In genomic region chr6:51432535-51433397, GRCm38 (mm10) we compare ENCODE assay signal across 9 mouse cellular contexts. TPM values are rescaled to one million over a fixed set of nuclear protein-coding genes. Genes with fewer than 3 reads are reported as not detected.
DNase-seq lines count a peak whose midpoint lies in the region; ATAC-seq and TF ChIP-seq lines count a peak whose summit lies in the region.
"Had no signal": no experiment of that assay in that cellular context is flagged by ENCODE, and none has a peak within 500 bp of the region (broad histone marks: within the 10 kb centered on the region; RNA-seq: fewer than 3 reads in every experiment).

Nfe2l3 (plus strand) TSS chr6:51432670.

- no peaks in the 10 kb centered on the region for H3K36me3 ChIP-seq in CH12.LX (replicated peaks in 1 of 2; ENCODE audit: control insufficient read depth in 1 of 2, insufficient read depth in 1 of 2, low read length in 1 of 2)
- H3K36me3 ChIP-seq in erythroblast, embryonic 14.5 days (ENCODE audit: control insufficient read depth): no peaks in the 10 kb centered on the region
- H3K36me3 ChIP-seq in hindbrain, embryonic 13.5 days: no peaks in the 10 kb centered on the region
- H3K36me3 ChIP-seq in small intestine, adult 2 months (ENCODE audit: control insufficient read depth, insufficient read depth, low read length): no peaks in the 10 kb centered on the region

- no peak for TF ChIP-seq POLR2A in CH12.LX (IDR thresholded peaks at IDR 0.05; ENCODE audit: low read depth, low read length)
- TF ChIP-seq POLR2A in small intestine, adult 2 months (IDR thresholded peaks at IDR 0.05; ENCODE audit: low read depth, low read length): no peak; the same call in 1 of the 2 replicates

- TF ChIP-seq EP300 in CH12.LX (IDR thresholded peaks at IDR 0.05; ENCODE audit: low read length): no peak

- in situ Hi-C loops in CH12.LX (cut with MboI; ENCODE audit: low pct_ligation_motif_present, low pct_unique_long_range_greater_than_20kb, low sequenced_read_pairs): loop anchor here (10.0 kb wide), 1 partner anchor 48 kb away; no protein-coding TSS in a partner anchor

- H3K4me2 ChIP-seq in CH12.LX (ENCODE audit: insufficient read depth, low read depth, poor library complexity, severe bottlenecking): peak within 1 kb of the TSS; percentile 62
- peak within 1 kb of the TSS; percentile 79 for H3K4me2 ChIP-seq in hindbrain, embryonic 13.5 days

- no peak for TF ChIP-seq RAD21 in CH12.LX (IDR thresholded peaks at IDR 0.05; ENCODE audit: low read depth, low read length)

- dilution Hi-C loops in CH12.LX (cut with MboI; ENCODE audit: extremely low pct_ligation_motif_present, extremely low pct_unique_long_range_greater_than_20kb, low sequenced_read_pairs): no loop called here

- H3K9ac ChIP-seq in CH12.LX (ENCODE audit: insufficient read depth, low read depth): no peak within 1 kb of the TSS
- H3K9ac ChIP-seq in hindbrain, embryonic 13.5 days: peak within 1 kb of the TSS; percentile 78

- H3K27ac ChIP-seq in CH12.LX (ENCODE audit: insufficient read depth, low read depth): no peak within 1 kb of the TSS
- no peak within 1 kb of the TSS for H3K27ac ChIP-seq in hindbrain, embryonic 13.5 days
- H3K27ac ChIP-seq in left cerebral cortex, adult 2 months: peak within 1 kb of the TSS; percentile 69
- no peak within 1 kb of the TSS for H3K27ac ChIP-seq in small intestine, adult 2 months (ENCODE audit: insufficient read depth, low read depth, low read length)

- H3K79me2 ChIP-seq in CH12.LX (replicated peaks; ENCODE audit: control insufficient read depth, extremely low read depth, insufficient read depth, poor library complexity, severe bottlenecking): no peaks in the 10 kb centered on the region

- H3K9me3 ChIP-seq in CH12.LX (replicated peaks; ENCODE audit: low read length): no peaks in the 10 kb centered on the region
- peaks cover 5% of the 10 kb centered on the region; the same call in 1 of the 2 replicates for H3K9me3 ChIP-seq in erythroblast, embryonic 14.5 days (ENCODE audit: control insufficient read depth, low read length)
- H3K9me3 ChIP-seq in hindbrain, embryonic 13.5 days: no peaks in the 10 kb centered on the region

- peak within 1 kb of the TSS in 1 of 3 experiments; percentile 41 for H3K4me3 ChIP-seq in CH12.LX (replicated peaks in 1 of 3; ENCODE audit: low read depth in 2 of 3, low read length in 2 of 3, poor library complexity in 1 of 3)
- H3K4me3 ChIP-seq in erythroblast, embryonic 14.5 days (replicated peaks): peak within 1 kb of the TSS; percentile 38
- peak within 1 kb of the TSS; percentile 50 for H3K4me3 ChIP-seq in hindbrain, embryonic 13.5 days
- H3K4me3 ChIP-seq in left cerebral cortex, adult 2 months: peak within 1 kb of the TSS; percentile 39
- peak within 1 kb of the TSS; percentile 62 for H3K4me3 ChIP-seq in small intestine, adult 2 months (ENCODE audit: low read depth, low read length)

- WGBS in hindbrain, embryonic 13.5 days: 1% methylated on average over 74 of the region's 74 CpGs
- WGBS in small intestine, adult 2 months: under 1% methylated on average over 74 of the region's 74 CpGs

- peaks cover 36% of the 10 kb centered on the region for H3K27me3 ChIP-seq in CH12.LX (replicated peaks)
- H3K27me3 ChIP-seq in erythroblast, embryonic 14.5 days (ENCODE audit: control insufficient read depth): peaks cover 74% of the 10 kb centered on the region
- peaks cover 67% of the 10 kb centered on the region for H3K27me3 ChIP-seq in hindbrain, embryonic 13.5 days
- peaks cover 21% of the 10 kb centered on the region for H3K27me3 ChIP-seq in small intestine, adult 2 months (ENCODE audit: control insufficient read depth, insufficient read depth, low read length)

- peak; percentile 69 for DNase-seq in CH12.LX (ENCODE audit: extremely low read depth)
- DNase-seq in adrenal gland, postnatal 14 days: peak; percentile 83
- peak in 1 of 2 experiments; percentile 40 for DNase-seq in left cerebral cortex, adult 2 months (ENCODE audit: extremely low spot score in 1 of 2, low spot score in 2 of 2)
- peak; percentile 71 for DNase-seq in yolk sac, embryonic 10.5 days (ENCODE audit: low spot score)

- peak; percentile 82 for ATAC-seq in hindbrain, embryonic 13.5 days (ENCODE audit: low FRiP score)
- ATAC-seq in megakaryocyte progenitor cell, adult 5-6 weeks (replicated peaks; ENCODE audit: poor library complexity): peak; percentile 98

- intact Hi-C loops in left cerebral cortex, adult 2 months (cut with DNase I): no loop called here

- peaks cover 8 to 9% of the 10 kb centered on the region in 2 experiments; a peak in 3 of 4 replicates for H3K4me1 ChIP-seq in CH12.LX (ENCODE audit: control insufficient read depth in 1 of 2, insufficient read depth in 2 of 2)
- H3K4me1 ChIP-seq in erythroblast, embryonic 14.5 days (ENCODE audit: control insufficient read depth): peaks cover 12% of the 10 kb centered on the region
- peaks cover 32% of the 10 kb centered on the region for H3K4me1 ChIP-seq in hindbrain, embryonic 13.5 days (replicated peaks)
- H3K4me1 ChIP-seq in small intestine, adult 2 months (ENCODE audit: control insufficient read depth, insufficient read depth, insufficient read length, low read length): peaks cover 8% of the 10 kb centered on the region

- TF ChIP-seq CTCF in CH12.LX (conservative IDR thresholded peaks at IDR 0.05 in 1 of 2, IDR thresholded peaks at IDR 0.05 in 1 of 2; ENCODE audit: low read depth in 2 of 2, low read length in 2 of 2): no peak
- no peak for TF ChIP-seq CTCF in left cerebral cortex, adult 2 months (IDR thresholded peaks at IDR 0.05)
- TF ChIP-seq CTCF in small intestine, adult 2 months (IDR thresholded peaks at IDR 0.05; ENCODE audit: extremely low read depth, insufficient read length, insufficient replicate concordance, low read depth, low read length): no peak

TF ChIP-seq in CH12.LX, 34 proteins besides CTCF, POLR2A, EP300 and RAD21:
- TF ChIP-seq USF1 (IDR thresholded peaks at IDR 0.05; ENCODE audit: low read depth, low read length): no peak
- no peak for TF ChIP-seq HCFC1 (IDR thresholded peaks at IDR 0.05; ENCODE audit: low read depth, low read length)
- no peak for TF ChIP-seq SIN3A (IDR thresholded peaks at IDR 0.05; ENCODE audit: low read length)
- TF ChIP-seq UBTF (IDR thresholded peaks at IDR 0.05; ENCODE audit: low read depth, low read length): no peak
- TF ChIP-seq MXI1 (IDR thresholded peaks at IDR 0.05; ENCODE audit: low read depth, low read length): no peak
- TF ChIP-seq USF2 (conservative IDR thresholded peaks at IDR 0.05; ENCODE audit: low read depth, low read length): no peak
- no peak for TF ChIP-seq ZNF384 (IDR thresholded peaks at IDR 0.05; ENCODE audit: low read depth, low read length)
- no peak for TF ChIP-seq CHD1 (IDR thresholded peaks at IDR 0.05; ENCODE audit: low read depth, low read length)
- TF ChIP-seq ZKSCAN1 (IDR thresholded peaks at IDR 0.05; ENCODE audit: borderline replicate concordance, low read depth, low read length): no peak
- no peak for TF ChIP-seq TCF12 (IDR thresholded peaks at IDR 0.05; ENCODE audit: low read depth, low read length)
- TF ChIP-seq TBP (conservative IDR thresholded peaks at IDR 0.05; ENCODE audit: low read depth, low read length): no peak
- TF ChIP-seq ETS1 (conservative IDR thresholded peaks at IDR 0.05; ENCODE audit: low read depth, low read length): no peak

RNA-seq across cellular contexts. Expression of gene Nfe2l3, which starts in this region (rescaled TPM):
- total RNA-seq in CH12.LX (2012; rRNA removed) (0.17 and 0.21 TPM in 2 replicates), CH12.LX (2014; rRNA removed) (not detected in 2 replicates)
- 0.14 and 0.38 TPM in 2 replicates for polyA plus RNA-seq in CH12.LX (2012; ENCODE audit: insufficient read length, low read depth)
- total RNA-seq in adrenal gland, postnatal 14 days (2021): 0.33 and 0.38 TPM in 2 replicates
- not detected in 2 replicates for polyA plus RNA-seq in erythroblast, embryonic 14.5 days (2012)
- polyA plus RNA-seq in hindbrain, embryonic 13.5 days (2015; fragmentation: Nextera tagmentation; extraction: Ambion mirVana): 4.0 and 5.0 TPM in 2 replicates
- total RNA-seq in left cerebral cortex, adult 2 months (2021): 1 to 10 TPM; 1.5 to 1.7 TPM
- not detected in 2 replicates for total RNA-seq in megakaryocyte progenitor cell, adult 5-6 weeks (2015)
- 0.30 TPM in 1 of 2 replicates, not detected in the other for total RNA-seq in megakaryocyte progenitor cell, adult 5-6 weeks (2017)
- polyA plus RNA-seq in small intestine, adult 2 months (2012; rRNA removed): 0.48 and 1.6 TPM in 2 replicates
- total RNA-seq: gastrocnemius, adult 8-10 months had no signal

Comparison
In these comparisons a context has a peak if more than half of its experiments do, and no peak if none do; other contexts are left out.
1. Peak in DNase-seq and H3K4me2 ChIP-seq in CH12.LX; RNA of the gene not detected or under 1 TPM.
2. Peak in DNase-seq in adrenal gland, postnatal 14 days; RNA of the gene not detected or under 1 TPM.
3. Peak in ATAC-seq in megakaryocyte progenitor cell, adult 5-6 weeks; RNA of the gene not detected or under 1 TPM.